Mouse (Mus musculus) layer of hippocampus, adult 2 months (tissue): ENCODE measurements around the gene Kif3c. TPM values are rescaled to one million over a fixed set of nuclear protein-coding genes. Genes with fewer than 3 reads are reported as not detected.

Experiments
- DNase-seq, 2 experiments: peaks; one replicate each; pipeline ENCODE4 v3.0.0; 2022; ENCODE audit warnings: low spot score in 2 of 2
- H3K27ac ChIP-seq: fragments of 200-600 bp; 2 replicates; pipeline ENCODE4 v1.8.1; 2022
- H3K4me3 ChIP-seq: fragments of 200-600 bp; 2 replicates; pipeline ENCODE4 v1.8.1; 2022; ENCODE audit warnings: mild to moderate bottlenecking
- CTCF ChIP-seq: fragments of 200-600 bp; conservative IDR thresholded peaks from 2 replicates; pipeline ENCODE4 v1.8.1; 2022; ENCODE audit warnings: antibody characterized with exemption, mild to moderate bottlenecking, moderate library complexity
- total RNA-seq, 2 experiments: library from RNA; stranded (reverse); gene quantifications; 2 replicates each; pipeline ENCODE4 v1.2.3; 2021

The Kif3c gene
- total RNA-seq, 2 experiments from 2014 or later: 167 to 169 TPM

- no peak for TF ChIP-seq CTCF
- DNase-seq: no peak
- Histone ChIP-seq H3K4me3 (no peak overlapping the region), H3K27ac (no peak overlapping the region)
These were observed 50.0 kb downstream of the Kif3c start for GRCm38 (mm10) chr12:3414956-3415355.

DNA sequence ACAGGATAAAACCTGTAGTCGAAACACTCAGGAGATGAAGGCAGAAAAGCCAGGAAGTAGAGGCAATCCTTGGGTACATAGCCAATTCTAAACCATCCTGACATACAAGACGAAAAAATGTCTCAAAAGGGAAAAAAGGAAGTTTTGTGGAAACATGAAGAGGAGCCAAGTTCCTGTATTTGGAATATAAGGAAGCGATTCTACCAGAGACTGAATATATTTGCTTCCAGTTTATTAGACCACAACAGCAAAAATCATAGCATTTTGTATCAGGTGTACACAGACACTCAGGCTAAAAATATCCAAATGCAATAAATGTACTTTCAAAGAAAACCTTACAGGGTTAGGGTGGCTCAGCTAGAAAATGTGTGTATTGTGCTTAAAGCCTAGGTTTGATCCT is 53.8 kb downstream of the Kif3c start:
- DNase-seq: no peak
- Histone ChIP-seq H3K4me3 (no peak overlapping the region), H3K27ac (no peak overlapping the region)
- TF ChIP-seq CTCF: no peak

DNA sequence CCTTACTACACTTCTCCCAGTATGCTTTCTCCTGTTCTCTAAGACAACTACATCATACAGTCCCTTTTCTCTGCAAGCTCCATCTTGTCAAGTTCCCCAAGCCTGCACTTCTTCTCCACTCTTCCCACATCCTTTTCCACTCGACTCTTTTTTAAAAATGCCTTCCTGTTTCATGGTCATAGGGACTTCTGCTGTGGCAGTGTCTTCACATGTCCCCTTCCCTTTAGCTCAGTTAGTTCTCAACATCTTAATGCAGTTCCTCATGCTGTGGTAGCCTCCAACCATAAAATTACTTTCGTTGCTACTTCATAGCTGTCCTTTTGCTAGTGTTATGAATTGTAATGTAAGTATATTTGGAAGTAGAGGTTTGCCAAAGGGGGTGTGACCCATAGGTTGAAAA is 55.6 kb downstream of the Kif3c start:
- no peak for DNase-seq
- no peak for TF ChIP-seq CTCF
- Histone ChIP-seq H3K4me3 (no peak overlapping the region), H3K27ac (no peak overlapping the region)

GRCm38 (mm10) chr12:3422786-3423185 is 57.9 kb downstream of the Kif3c start:
- DNase-seq: no peak
- H3K4me3 ChIP-seq: no peak overlapping the region
- no peak overlapping the region for H3K27ac ChIP-seq
- no peak for TF ChIP-seq CTCF

GRCm38 (mm10) chr12:3424179-3424578 is 59.2 kb downstream of the Kif3c start:
- no peak overlapping the region for H3K4me3 ChIP-seq
- TF ChIP-seq CTCF: no peak
- DNase-seq: no peak
- H3K27ac ChIP-seq: no peak overlapping the region

GRCm38 (mm10) chr12:3425375-3426341 is 60.7 kb downstream of the Kif3c start:
- Histone ChIP-seq H3K27ac (peak overlapping the region; percentile 96), H3K4me3 (peak overlapping the region; percentile 100)
- TF ChIP-seq CTCF: peak; percentile 72
- peak; percentile 37 to 38 for DNase-seq

GRCm38 (mm10) chr12:3426530-3427034 is 61.6 kb downstream of the Kif3c start, which contains the start of gene Asxl2:
Asxl2 (plus strand) TSS chr12:3426857.
- Histone ChIP-seq H3K4me3 (peak within 1 kb of the TSS; percentile 100), H3K27ac (peak within 1 kb of the TSS; percentile 96)
- no peak for TF ChIP-seq CTCF
- peak; percentile 97 to 98 for DNase-seq

GRCm38 (mm10) chr12:3427067-3427889 is 62.3 kb downstream of the Kif3c start:
- TF ChIP-seq CTCF: no peak
- Histone ChIP-seq H3K27ac (peak overlapping the region; percentile 96), H3K4me3 (peak overlapping the region; percentile 100)
- peak; percentile 63 to 71 for DNase-seq

DNA sequence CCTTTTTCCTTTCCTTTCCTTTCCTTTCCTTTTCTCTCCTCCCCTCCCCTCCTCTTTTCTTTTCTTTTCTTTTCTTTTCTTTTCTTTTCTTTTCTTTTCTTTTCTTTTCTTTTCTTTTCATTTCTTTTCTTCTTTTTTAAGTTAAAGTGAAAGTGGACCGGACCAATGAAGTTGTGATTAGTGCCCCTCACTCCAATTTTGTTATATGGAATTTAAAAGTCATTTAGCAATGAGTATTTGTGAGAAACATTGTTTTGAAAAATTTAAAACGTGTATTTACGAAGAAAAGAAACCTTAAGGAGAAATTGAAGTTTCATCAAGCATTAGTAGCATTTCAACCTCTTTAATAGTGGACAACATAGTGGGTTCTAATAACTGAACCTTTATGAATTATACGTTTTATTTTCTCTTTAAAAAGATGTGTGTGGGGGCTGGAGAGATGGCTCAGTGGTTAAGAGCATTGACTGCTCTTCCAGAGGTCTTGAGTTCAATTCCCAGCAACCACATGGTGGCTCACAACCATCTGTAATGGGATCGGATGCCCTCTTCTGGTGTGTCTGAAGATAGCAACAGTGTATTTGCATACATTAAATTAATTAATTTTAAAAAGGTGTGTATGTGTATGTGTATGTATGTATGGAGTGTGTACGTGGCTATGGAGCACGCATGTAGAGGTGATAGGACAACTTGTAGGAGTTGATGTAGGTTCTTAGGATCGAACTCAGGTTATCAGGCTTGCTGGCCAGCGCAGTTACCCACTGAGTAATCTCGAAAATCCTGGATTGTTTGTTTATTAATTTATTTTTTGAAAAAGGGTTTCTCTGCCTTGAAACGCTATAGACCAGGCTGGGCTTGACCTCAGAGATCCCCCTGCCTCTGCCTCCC is 63.2 kb downstream of the Kif3c start:
- Histone ChIP-seq H3K4me3 (peak overlapping the region; percentile 100), H3K27ac (peak overlapping the region; percentile 96)
- TF ChIP-seq CTCF: peak; percentile 46
- no peak for DNase-seq

GRCm38 (mm10) chr12:3429681-3430442 is 64.9 kb downstream of the Kif3c start:
- DNase-seq: no peak
- no peak overlapping the region for H3K4me3 ChIP-seq
- TF ChIP-seq CTCF: no peak

DNA sequence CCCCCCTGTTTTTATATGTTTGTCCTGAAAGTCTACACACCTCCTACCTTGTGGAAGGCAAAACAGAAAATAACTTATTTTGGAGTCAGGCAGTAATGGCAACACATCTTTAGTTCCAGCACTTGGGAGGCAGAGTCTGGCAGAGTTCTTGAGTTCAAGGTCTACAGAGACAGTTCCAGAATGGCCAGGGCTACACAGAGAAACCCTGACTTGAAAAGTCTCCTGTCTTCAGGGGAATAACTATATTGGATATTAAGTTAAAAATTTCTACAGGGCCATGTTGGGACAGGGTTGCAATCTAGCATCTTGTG is 65.5 kb downstream of the Kif3c start:
- Histone ChIP-seq H3K27ac (no peak overlapping the region), H3K4me3 (no peak overlapping the region)
- TF ChIP-seq CTCF: no peak
- DNase-seq: no peak

More at GRCm38 (mm10) chr12:3429681-3430442, 64.9 kb downstream of the Kif3c start:
- H3K27ac ChIP-seq: no peak overlapping the region
